Mouse (Mus musculus) CH12.LX (cell line): ENCODE results near the gene Dlgap1.

ENCODE experiments used
- MAFK ChIP-seq: IDR thresholded peaks from 2 replicates; pipeline ENCODE4 v1.6.1; 2011; ENCODE audit warnings: low read length, improper control_type of control experiment; ENCODE audit not compliant: insufficient replicate concordance
- POLR2A ChIP-seq: IDR thresholded peaks from 2 replicates; pipeline ENCODE4 v1.6.1; 2011; ENCODE audit warnings: low read depth, mild to moderate bottlenecking, improper control_type of control experiment, low read length
- USF1 ChIP-seq: IDR thresholded peaks from 2 replicates; pipeline ENCODE4 v1.6.1; 2014; ENCODE audit warnings: low read depth, mild to moderate bottlenecking, inconsistent platforms, low read length, improper control_type of control experiment

- TF ChIP-seq MAFK, result no peak
- no peak for TF ChIP-seq POLR2A
- TF ChIP-seq USF1, result no peak
Observed at GRCm38 (mm10) chr17:70765337-70765736, 796.5 kb downstream of the Dlgap1 start.
